In the genomic region with DNA sequence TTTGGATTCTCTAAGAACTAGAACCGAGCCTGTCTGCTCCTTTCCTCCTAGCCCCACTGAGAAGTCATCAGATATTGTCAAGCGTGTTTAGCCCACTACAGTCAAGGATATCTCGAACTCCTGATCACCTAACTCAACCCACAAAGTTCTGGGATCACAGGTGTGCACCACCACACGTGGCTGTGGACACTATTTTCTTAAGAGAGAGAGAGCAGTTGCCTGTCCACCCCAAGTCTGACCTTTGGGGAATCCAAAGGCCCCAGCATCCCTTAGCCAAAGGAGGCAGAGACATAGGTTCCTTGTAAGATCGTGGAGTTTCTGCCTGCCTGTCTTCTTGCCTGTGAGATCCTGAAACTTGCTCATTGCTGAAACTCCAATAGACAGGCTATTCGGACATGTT, we compare ENCODE assay signal across 8 mouse cellular contexts. TPM values are rescaled to one million over a fixed set of nuclear protein-coding genes. Genes with fewer than 3 reads are reported as not detected.
A peak's percentile ranks its signal among the peaks of the same experiment; 100 is the strongest.
DNase-seq lines count a peak whose midpoint lies in the region; ATAC-seq and TF ChIP-seq lines count a peak whose summit lies in the region.

No protein-coding gene starts in this region.

- no peak overlapping the region for H3K27ac ChIP-seq in lung, embryonic 15.5 days
- peak overlapping the region; percentile 53; the same call in 1 of the 2 replicates for H3K27ac ChIP-seq in forebrain, embryonic 12.5 days
- H3K27ac ChIP-seq in limb, embryonic 12.5 days: no peak overlapping the region
- peak overlapping the region; percentile 55; the same call in 1 of the 2 replicates for H3K27ac ChIP-seq in olfactory bulb, adult 2 months (ENCODE audit: insufficient read depth, low read depth, low read length)

- 25% methylated on average over 6 of the region's 6 CpGs for WGBS in lung, embryonic 15.5 days
- WGBS in forebrain, embryonic 12.5 days: 20% methylated on average over 6 of the region's 6 CpGs
- WGBS in limb, embryonic 12.5 days: 27% methylated on average over 6 of the region's 6 CpGs
- WGBS in olfactory bulb, adult 2 months: 17% methylated on average over 6 of the region's 6 CpGs

- 0 out of 2 replicates have a peak, but pooled peaks cover 4% of the 10 kb centered on the region for H3K27me3 ChIP-seq in lung, embryonic 15.5 days
- no peaks in the 10 kb centered on the region for H3K27me3 ChIP-seq in forebrain, embryonic 12.5 days
- no peaks in the 10 kb centered on the region; the same call in 1 of the 2 replicates for H3K27me3 ChIP-seq in limb, embryonic 12.5 days

- peaks cover 30% of the 10 kb centered on the region for H3K36me3 ChIP-seq in lung, embryonic 15.5 days
- peaks cover 27% of the 10 kb centered on the region for H3K36me3 ChIP-seq in forebrain, embryonic 12.5 days (replicated peaks)
- peaks cover 30% of the 10 kb centered on the region for H3K36me3 ChIP-seq in limb, embryonic 12.5 days

- no peaks in the 10 kb centered on the region for H3K9me3 ChIP-seq in lung, embryonic 15.5 days
- no peaks in the 10 kb centered on the region for H3K9me3 ChIP-seq in forebrain, embryonic 12.5 days
- H3K9me3 ChIP-seq in limb, embryonic 12.5 days: no peaks in the 10 kb centered on the region

- DNase-seq in lung, postnatal 36 days: no peak
- DNase-seq in urinary bladder, postnatal 10 days (ENCODE audit: low spot score): no peak
- DNase-seq in spleen, adult 12 weeks (ENCODE audit: low spot score): no peak
- DNase-seq in cerebellum, adult 11 months: no peak

- TF ChIP-seq POLR2A in olfactory bulb, adult 2 months (IDR thresholded peaks at IDR 0.05; ENCODE audit: insufficient read depth, low read depth, low read length): no peak

- peaks cover 13% of the 10 kb centered on the region for H3K4me1 ChIP-seq in lung, embryonic 15.5 days
- H3K4me1 ChIP-seq in forebrain, embryonic 12.5 days: peaks cover 18% of the 10 kb centered on the region
- H3K4me1 ChIP-seq in limb, embryonic 12.5 days (replicated peaks): peaks cover 17% of the 10 kb centered on the region
- no peaks in the 10 kb centered on the region; the same call in 1 of the 2 replicates for H3K4me1 ChIP-seq in olfactory bulb, adult 2 months (ENCODE audit: control insufficient read depth, insufficient read depth, low read length)

- peak overlapping the region; percentile 53 for H3K9ac ChIP-seq in lung, embryonic 15.5 days
- peak overlapping the region; percentile 51 for H3K9ac ChIP-seq in forebrain, embryonic 12.5 days
- peak overlapping the region; percentile 51 for H3K9ac ChIP-seq in limb, embryonic 12.5 days (replicated peaks)

- no peak for ATAC-seq in lung, embryonic 15.5 days (ENCODE audit: borderline replicate concordance, extremely low read depth, low FRiP score, low TSS enrichment)
- ATAC-seq in forebrain, embryonic 12.5 days (ENCODE audit: low FRiP score): peak; percentile 22; the same call in 1 of the 2 replicates
- ATAC-seq in limb, embryonic 12.5 days (ENCODE audit: insufficient number of reproducible peaks, insufficient read depth, low FRiP score, low TSS enrichment, low read depth): no peak

- TF ChIP-seq CTCF in olfactory bulb, adult 2 months (IDR thresholded peaks at IDR 0.05; ENCODE audit: insufficient read depth, low read depth, low read length): no peak

- H3K4me2 ChIP-seq in lung, embryonic 15.5 days: peak overlapping the region; percentile 68
- H3K4me2 ChIP-seq in forebrain, embryonic 12.5 days: peak overlapping the region; percentile 63
- peak overlapping the region; percentile 57 for H3K4me2 ChIP-seq in limb, embryonic 12.5 days

- H3K4me3 ChIP-seq in lung, embryonic 15.5 days: peak overlapping the region; percentile 83
- H3K4me3 ChIP-seq in forebrain, embryonic 12.5 days (replicated peaks): peak overlapping the region; percentile 85
- H3K4me3 ChIP-seq in limb, embryonic 12.5 days (replicated peaks): peak overlapping the region; percentile 92
- H3K4me3 ChIP-seq in olfactory bulb, adult 2 months (ENCODE audit: insufficient read depth, low read depth, low read length): peak overlapping the region; percentile 52

RNA-seq across cellular contexts. Expression of gene Rpl31, which starts 0.6 kb away (rescaled TPM):
- polyA plus RNA-seq in lung, embryonic 15.5 days (2015; fragmentation: Nextera tagmentation; extraction: Ambion mirVana): 454 and 516 TPM in 2 replicates
- polyA plus RNA-seq in forebrain, embryonic 12.5 days (2016; fragmentation: Nextera tagmentation; extraction: Ambion mirVana): 453 and 454 TPM in 2 replicates
- 525 and 543 TPM in 2 replicates for polyA plus RNA-seq in limb, embryonic 12.5 days (2016; fragmentation: Nextera tagmentation; extraction: Ambion mirVana)
- 807 TPM in 1 of 2 replicates, not detected in the other for polyA plus RNA-seq in olfactory bulb, adult 2 months (2012; ENCODE audit: insufficient read depth, insufficient read length, low replicate concordance, missing spikeins)

Comparison
In these comparisons a context has a peak if more than half of its experiments do, and no peak if none do; other contexts are left out.
1. H3K27ac ChIP-seq: peak in forebrain, embryonic 12.5 days (single experiment) and olfactory bulb, adult 2 months (single experiment); none in lung, embryonic 15.5 days (single experiment) and limb, embryonic 12.5 days (single experiment).
2. Peak in every context shown above with its lines, with median percentiles within 50 percentile points of each other: H3K4me2 ChIP-seq, H3K4me3 ChIP-seq and H3K9ac ChIP-seq.